Mouse (Mus musculus) ES-E14 (cell line): ENCODE data around the gene Baiap2l2. TPM values are rescaled to one million over a fixed set of nuclear protein-coding genes. Genes with fewer than 3 reads are reported as not detected.

ENCODE experiments used
- DNase-seq: peaks from one replicate; pipeline ENCODE4 v3.0.0-alpha.2; 2013; ENCODE audit warnings: low read depth, low spot score
- H3K27ac ChIP-seq: 2 replicates; pipeline ENCODE4 v1.5.1; 2012; ENCODE audit warnings: low read depth, mild to moderate bottlenecking, low read length, moderate library complexity, mixed read lengths; ENCODE audit not compliant: poor library complexity, insufficient read depth, severe bottlenecking
- H3K36me3 ChIP-seq: 2 replicates; pipeline ENCODE4 v1.6.1; 2012; ENCODE audit warnings: mild to moderate bottlenecking, low read length, moderate library complexity, mixed read lengths; ENCODE audit not compliant: control insufficient read depth, poor library complexity, insufficient read depth, severe bottlenecking
- H3K4me1 ChIP-seq, 2 experiments: fragments of 150-350 bp in 1 of 2; sonication (generic) in 1 of 2; 2 replicates each; pipeline ENCODE4 v1.6.1; 2012; ENCODE audit warnings: low read length in 2 of 2, mild to moderate bottlenecking in 1 of 2, mixed read lengths in 1 of 2; ENCODE audit not compliant: control insufficient read depth in 2 of 2, insufficient read depth in 2 of 2, poor library complexity in 1 of 2
- H3K4me3 ChIP-seq, 2 experiments: fragments of 150-350 bp in 1 of 2; sonication (generic) in 1 of 2; 2 replicates each; pipeline ENCODE4 v1.5.1; 2012; ENCODE audit warnings: low read length in 2 of 2, low read depth in 1 of 2, mild to moderate bottlenecking in 1 of 2, mixed read lengths in 1 of 2; ENCODE audit not compliant: insufficient read depth in 1 of 2, poor library complexity in 1 of 2, severe bottlenecking in 1 of 2
- H3K9ac ChIP-seq: 2 replicates; pipeline ENCODE4 v1.6.1; 2012; ENCODE audit warnings: low read depth, mild to moderate bottlenecking, low read length, mixed read lengths; ENCODE audit not compliant: poor library complexity, insufficient read depth, severe bottlenecking
- H3K9me3 ChIP-seq: fragments of 150-350 bp; sonication (generic); 2 replicates; pipeline ENCODE4 v1.6.1; 2012; ENCODE audit warnings: low read depth, mild to moderate bottlenecking, low read length; ENCODE audit not compliant: control insufficient read depth, insufficient read depth
- CHD2 ChIP-seq: IDR thresholded peaks from 2 replicates; pipeline ENCODE4 v1.6.1; 2014; ENCODE audit warnings: mild to moderate bottlenecking, low read depth, low read length, inconsistent platforms
- HCFC1 ChIP-seq: IDR thresholded peaks from 2 replicates; pipeline ENCODE4 v1.6.1; 2012; ENCODE audit warnings: low read length, inconsistent platforms, borderline replicate concordance; ENCODE audit not compliant: insufficient read depth
- MAFK ChIP-seq: IDR thresholded peaks from 2 replicates; pipeline ENCODE4 v1.6.1; 2014; ENCODE audit warnings: mild to moderate bottlenecking, low read depth, low read length, inconsistent platforms; ENCODE audit not compliant: insufficient read depth
- ZC3H11A ChIP-seq: IDR thresholded peaks from 2 replicates; pipeline ENCODE4 v1.6.1; 2012; ENCODE audit warnings: low read depth, mild to moderate bottlenecking, inconsistent platforms, low read length, borderline replicate concordance
- ZNF384 ChIP-seq: IDR thresholded peaks from 2 replicates; pipeline ENCODE4 v1.6.1; 2012; ENCODE audit warnings: low read depth, low read length, inconsistent platforms
- in situ Hi-C, 2 experiments: fragments of 600-800 bp; cut with MboI; formaldehyde crosslinking; loops; one replicate each; pipeline ENCODE4 v1.15.1; 2025; ENCODE audit warnings: low sequenced_read_pairs in 2 of 2, inconsistent platforms in 1 of 2; ENCODE audit not compliant: unreplicated experiment in 2 of 2
- total RNA-seq: library from RNA; depleted of rRNA; stranded (reverse); fragments of 300-350 nt; gene quantifications from 2 replicates; pipeline ENCODE4 v1.2.3, GENCODE M21; 2012

Gene Baiap2l2
- total RNA-seq, 1 experiment, result 0.13 TPM

- H3K4me1 ChIP-seq, result peaks cover 0 to 13% of the 10 kb centered on the region in 2 experiments; a peak in 3 of 4 replicates
- H3K27ac ChIP-seq, result no peak overlapping the region
- in situ Hi-C loops, result no loop called here
- H3K4me3 ChIP-seq, result no peak overlapping the region
- H3K9me3 ChIP-seq, result no peaks in the 10 kb centered on the region
- TF ChIP-seq MAFK, result no peak
- TF ChIP-seq ZC3H11A, result no peak
- TF ChIP-seq ZNF384, result no peak
- no peak for TF ChIP-seq CHD2
- TF ChIP-seq HCFC1, result no peak
- H3K9ac ChIP-seq, result no peak overlapping the region
- no peak for DNase-seq
- H3K36me3 ChIP-seq, result no peaks in the 10 kb centered on the region
Observed at GRCm38 (mm10) chr15:79280850-79281249, 4.5 kb downstream of the Baiap2l2 start.

- in situ Hi-C loops, result no loop called here
- peaks cover 0 to 13% of the 10 kb centered on the region in 2 experiments; a peak in 2 of 4 replicates for H3K4me1 ChIP-seq
- no peak overlapping the region for H3K4me3 ChIP-seq
- H3K9me3 ChIP-seq, result no peaks in the 10 kb centered on the region
- TF ChIP-seq MAFK (no peak), CHD2 (0 out of 2 replicates have a peak, but pooled peaks have one; percentile 27), ZNF384 (no peak), ZC3H11A (peak; percentile 63; the same call in 1 of the 2 replicates), HCFC1 (no peak)
- no peaks in the 10 kb centered on the region for H3K36me3 ChIP-seq
- no peak overlapping the region for H3K9ac ChIP-seq
- no peak overlapping the region for H3K27ac ChIP-seq
- DNase-seq, result peak; percentile 81
Observed at GRCm38 (mm10) chr15:79280209-79280608, 5.1 kb downstream of the Baiap2l2 start.

GRCm38 (mm10) chr15:79277728-79278127 lies 7.6 kb downstream of the Baiap2l2 start:
- Histone ChIP-seq H3K4me1 (peaks cover 0 to 13% of the 10 kb centered on the region in 2 experiments; a peak in 2 of 4 replicates), H3K9ac (no peak overlapping the region), H3K36me3 (no peaks in the 10 kb centered on the region), H3K9me3 (no peaks in the 10 kb centered on the region), H3K27ac (no peak overlapping the region), H3K4me3 (no peak overlapping the region)
- in situ Hi-C loops, result no loop called here
- TF ChIP-seq CHD2 (no peak), MAFK (no peak), ZC3H11A (no peak), ZNF384 (no peak), HCFC1 (no peak)
- no peak for DNase-seq

GRCm38 (mm10) chr15:79273020-79273419 lies 12.3 kb downstream of the Baiap2l2 start:
- TF ChIP-seq CHD2 (no peak), MAFK (no peak), ZC3H11A (no peak), HCFC1 (no peak), ZNF384 (no peak)
- in situ Hi-C loops, result no loop called here
- Histone ChIP-seq H3K9me3 (no peaks in the 10 kb centered on the region), H3K36me3 (no peaks in the 10 kb centered on the region), H3K27ac (no peak overlapping the region), H3K9ac (no peak overlapping the region), H3K4me1 (peaks cover 0 to 2% of the 10 kb centered on the region in 2 experiments; a peak in 1 of 4 replicates), H3K4me3 (no peak overlapping the region)
- DNase-seq, result no peak
